Mouse (Mus musculus) kidney, embryonic 15.5 days (tissue): ENCODE results near the gene Gcsam. TPM values are rescaled to one million over a fixed set of nuclear protein-coding genes. Genes with fewer than 3 reads are reported as not detected.

Experiments used
- ATAC-seq: fragments of 200-750 bp; cut with Nextera tagmentation; replicated peaks from 2 replicates; pipeline ENCODE4 v1.8.0; 2017; ENCODE audit warnings: moderate TSS enrichment; ENCODE audit not compliant: low FRiP score
- H3K27ac ChIP-seq: fragments of 300-500 bp; sonication (generic); 2 replicates; pipeline ENCODE4 v1.5.1; 2015; ENCODE audit warnings: mild to moderate bottlenecking, inconsistent platforms
- H3K27me3 ChIP-seq: fragments of 300-500 bp; sonication (generic); 2 replicates; pipeline ENCODE4 v1.6.1; 2015; ENCODE audit warnings: inconsistent platforms
- H3K36me3 ChIP-seq: fragments of 300-500 bp; sonication (generic); 2 replicates; pipeline ENCODE4 v1.6.1; 2015; ENCODE audit warnings: inconsistent platforms
- H3K4me1 ChIP-seq: fragments of 300-500 bp; sonication (generic); 2 replicates; pipeline ENCODE4 v1.6.1; 2015; ENCODE audit warnings: inconsistent platforms
- H3K4me2 ChIP-seq: fragments of 300-500 bp; sonication (generic); 2 replicates; pipeline ENCODE4 v1.6.1; 2015; ENCODE audit warnings: moderate library complexity, mild to moderate bottlenecking, inconsistent platforms
- H3K4me3 ChIP-seq: fragments of 300-500 bp; sonication (generic); replicated peaks from 2 replicates; pipeline ENCODE4 v1.5.1; 2015; ENCODE audit warnings: mild to moderate bottlenecking, inconsistent platforms
- H3K9ac ChIP-seq: fragments of 300-500 bp; sonication (generic); 2 replicates; pipeline ENCODE4 v1.6.1; 2015; ENCODE audit warnings: mild to moderate bottlenecking, inconsistent platforms
- H3K9me3 ChIP-seq: fragments of 300-500 bp; sonication (generic); replicated peaks from 2 replicates; pipeline ENCODE4 v1.6.1; 2016; ENCODE audit warnings: inconsistent platforms
- WGBS: fragments of 180-500 bp; shearing (Covaris S2); methylation state at CpG from one replicate; pipeline ENCODE4 v1.1.7; 2015; ENCODE audit warnings: mixed read lengths; 5-methylcytosine and 5-hydroxymethylcytosine counted together
- polyA plus RNA-seq: library from polyadenylated mRNA; unstranded; fragments of >200 nt; fragmentation: Nextera tagmentation; extraction: Ambion mirVana; gene quantifications from 2 replicates; pipeline ENCODE4 v1.2.1, GENCODE M21; 2015

Gcsam gene
- polyA plus RNA-seq, 1 experiment from 2014 or later: 0.18 TPM

DNA sequence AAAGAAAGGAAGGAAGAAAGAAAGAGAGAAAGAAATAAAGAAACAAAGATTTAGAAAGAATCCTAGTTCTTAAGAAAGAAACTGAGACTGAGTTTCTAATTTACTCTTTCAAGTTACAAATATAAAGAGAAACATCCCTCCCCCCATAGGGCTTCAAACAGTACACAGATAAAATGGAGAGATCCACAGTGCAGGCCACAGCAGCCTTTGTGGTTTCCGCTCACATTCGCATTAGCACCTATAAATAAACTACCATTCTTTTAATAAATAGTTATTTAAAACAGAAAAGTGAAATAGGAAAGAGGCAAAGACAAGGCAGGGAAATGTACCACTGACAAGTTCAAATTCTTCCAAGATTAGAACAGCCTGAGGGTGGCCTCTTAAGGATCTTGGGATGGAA, 14.6 kb downstream of the Gcsam start:
- Histone ChIP-seq H3K9me3 (no peaks in the 10 kb centered on the region), H3K4me1 (no peaks in the 10 kb centered on the region), H3K4me3 (no peak overlapping the region), H3K9ac (no peak overlapping the region), H3K27me3 (no peaks in the 10 kb centered on the region), H3K4me2 (no peak overlapping the region), H3K36me3 (no peaks in the 10 kb centered on the region), H3K27ac (no peak overlapping the region)
- ATAC-seq: no peak
- 75% methylated on average over 2 of the region's 2 CpGs for WGBS

DNA sequence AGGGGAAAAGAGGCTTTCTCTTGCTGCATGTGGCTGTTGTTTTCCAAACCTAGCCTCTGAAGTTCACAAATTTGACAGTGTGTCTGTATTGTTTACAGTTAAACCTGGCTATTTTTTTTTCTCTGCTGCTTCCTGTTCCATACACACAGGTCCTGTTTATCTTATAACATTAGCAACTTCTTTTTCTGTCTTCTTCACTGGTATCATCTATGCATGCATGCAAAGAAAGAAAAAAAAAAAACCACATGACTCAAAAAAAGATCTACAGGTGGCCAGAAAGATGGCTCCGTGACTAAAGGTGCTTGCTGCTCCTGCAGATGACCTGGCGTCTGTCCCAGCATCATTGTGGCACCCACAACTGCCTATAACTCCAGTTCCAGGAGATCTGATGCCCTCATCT, 15.2 kb downstream of the Gcsam start:
- Histone ChIP-seq H3K27me3 (no peaks in the 10 kb centered on the region), H3K9ac (no peak overlapping the region), H3K36me3 (no peaks in the 10 kb centered on the region), H3K9me3 (no peaks in the 10 kb centered on the region), H3K27ac (no peak overlapping the region), H3K4me1 (no peaks in the 10 kb centered on the region), H3K4me2 (no peak overlapping the region), H3K4me3 (no peak overlapping the region)
- WGBS: 82% methylated on average over 2 of the region's 2 CpGs
- no peak for ATAC-seq

DNA sequence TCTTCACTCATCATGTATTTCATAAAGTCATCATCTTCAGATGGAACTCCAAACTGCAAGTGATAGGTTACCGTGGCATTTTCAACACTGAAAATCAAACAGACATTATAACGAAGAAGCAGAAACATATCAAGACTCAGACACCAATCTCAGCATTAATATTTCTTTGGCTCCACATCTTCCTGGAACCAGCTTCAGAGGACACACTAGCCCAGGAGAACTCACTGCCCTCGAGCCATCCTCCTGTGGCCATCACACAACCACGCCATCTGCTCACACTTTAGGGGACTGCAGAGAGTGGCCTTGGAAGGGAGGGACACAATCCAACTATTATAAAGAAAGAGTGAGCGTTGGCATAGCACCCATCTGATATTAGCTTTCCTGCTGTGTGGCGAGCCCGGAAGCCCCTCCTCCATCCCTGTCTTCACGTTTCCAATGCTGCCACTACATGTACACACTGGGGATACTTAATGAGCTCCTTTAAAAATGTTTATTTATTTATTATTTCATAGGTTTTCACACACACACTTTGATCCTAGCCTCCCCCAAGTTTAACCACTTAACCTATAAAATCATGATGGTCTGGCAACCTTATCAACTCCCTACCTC, 19.4 kb downstream of the Gcsam start:
- H3K9ac ChIP-seq: no peak overlapping the region
- no peaks in the 10 kb centered on the region for H3K36me3 ChIP-seq
- WGBS: 76% methylated on average over 8 of the region's 8 CpGs
- no peak overlapping the region for H3K27ac ChIP-seq
- H3K9me3 ChIP-seq: no peaks in the 10 kb centered on the region
- no peaks in the 10 kb centered on the region for H3K27me3 ChIP-seq
- H3K4me3 ChIP-seq: no peak overlapping the region
- no peak for ATAC-seq
- H3K4me1 ChIP-seq: no peaks in the 10 kb centered on the region
- H3K4me2 ChIP-seq: no peak overlapping the region

DNA sequence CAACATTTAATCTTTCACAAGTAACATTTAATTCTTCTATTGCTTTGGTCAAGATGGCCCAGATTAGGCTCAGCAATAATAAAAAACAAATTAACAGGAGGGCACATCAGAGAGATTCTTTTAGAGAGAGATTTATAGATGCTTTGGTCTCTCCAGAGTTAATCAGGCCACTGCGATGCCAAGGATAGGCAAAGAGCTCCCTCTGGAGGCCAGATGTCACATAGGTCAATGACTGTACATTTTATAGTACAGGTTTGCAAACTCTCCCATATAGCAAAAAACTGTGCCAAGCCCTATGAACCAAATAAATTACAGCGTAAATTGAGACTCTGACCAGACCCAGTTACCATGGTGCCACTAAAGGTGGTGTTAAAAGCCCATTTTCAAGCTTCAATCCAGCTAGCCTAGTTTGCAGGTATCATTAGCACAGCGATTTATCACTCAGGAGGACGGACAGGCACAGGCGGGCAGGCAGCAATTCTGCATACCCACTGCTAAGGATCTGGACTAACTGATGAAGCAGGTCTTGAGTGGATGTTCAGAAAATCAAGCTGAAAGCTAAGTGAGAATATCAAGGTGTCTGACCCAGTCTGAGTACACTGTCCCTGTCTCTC, 20.3 kb downstream of the Gcsam start:
- H3K27ac ChIP-seq: no peak overlapping the region
- WGBS: 49% methylated on average over 5 of the region's 5 CpGs

DNA sequence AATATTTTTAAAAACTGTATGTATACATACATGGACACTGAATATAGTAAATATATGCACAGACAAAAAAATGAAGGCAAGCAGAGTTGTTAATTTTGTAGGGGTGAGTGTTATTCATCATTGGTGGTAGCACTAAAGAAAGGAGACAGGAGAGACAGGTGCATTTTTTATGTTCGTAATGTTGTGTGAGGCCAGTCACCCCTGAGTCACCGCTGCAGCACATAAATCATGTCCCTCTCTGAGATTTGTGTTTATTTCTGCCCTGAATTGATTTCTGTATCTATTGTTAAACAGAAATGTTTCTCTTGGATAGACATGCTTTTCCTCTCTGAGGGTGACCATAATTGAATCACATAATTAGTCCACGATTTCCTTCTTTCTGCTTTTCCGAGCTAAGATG, 22.2 kb downstream of the Gcsam start:
- Histone ChIP-seq H3K36me3 (no peaks in the 10 kb centered on the region), H3K4me2 (no peak overlapping the region), H3K27me3 (no peaks in the 10 kb centered on the region), H3K4me3 (no peak overlapping the region), H3K4me1 (no peaks in the 10 kb centered on the region), H3K27ac (no peak overlapping the region), H3K9me3 (no peaks in the 10 kb centered on the region), H3K9ac (no peak overlapping the region)
- 46% methylated on average over 4 of the region's 4 CpGs for WGBS
- ATAC-seq: no peak

More for the DNA sequence above, 20.3 kb downstream of the Gcsam start:
- H3K4me2 ChIP-seq: no peak overlapping the region
- H3K9ac ChIP-seq: no peak overlapping the region
- H3K9me3 ChIP-seq: no peaks in the 10 kb centered on the region
- H3K4me1 ChIP-seq: no peaks in the 10 kb centered on the region
- H3K4me3 ChIP-seq: no peak overlapping the region
- peak; percentile 80; the same call in 1 of the 2 replicates for ATAC-seq
- H3K27me3 ChIP-seq: no peaks in the 10 kb centered on the region
- no peaks in the 10 kb centered on the region for H3K36me3 ChIP-seq

DNA sequence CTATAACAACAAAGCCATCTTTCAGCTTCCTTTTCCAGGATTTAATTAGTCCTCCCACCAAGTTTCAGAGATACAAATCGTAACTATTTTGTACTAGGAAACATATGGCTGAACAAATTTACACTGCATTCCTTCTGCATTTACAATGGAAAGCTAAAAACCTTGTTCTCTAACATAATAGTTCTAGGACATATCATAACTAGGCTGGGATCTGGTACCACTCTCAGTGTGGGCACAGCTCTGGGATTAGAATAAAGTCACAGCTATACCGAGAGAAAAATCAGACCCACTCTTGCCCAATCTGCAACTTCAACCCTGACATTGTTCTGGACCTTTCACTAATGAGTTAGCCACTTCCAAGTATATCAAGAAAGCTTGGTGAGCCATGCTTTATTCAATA, 25.6 kb downstream of the Gcsam start:
- Histone ChIP-seq H3K27me3 (no peaks in the 10 kb centered on the region), H3K4me2 (no peak overlapping the region), H3K4me3 (no peak overlapping the region), H3K27ac (no peak overlapping the region), H3K9me3 (no peaks in the 10 kb centered on the region), H3K36me3 (no peaks in the 10 kb centered on the region), H3K9ac (no peak overlapping the region), H3K4me1 (no peaks in the 10 kb centered on the region)
- WGBS: 84% methylated on average over 2 of the region's 2 CpGs
- ATAC-seq: no peak

DNA sequence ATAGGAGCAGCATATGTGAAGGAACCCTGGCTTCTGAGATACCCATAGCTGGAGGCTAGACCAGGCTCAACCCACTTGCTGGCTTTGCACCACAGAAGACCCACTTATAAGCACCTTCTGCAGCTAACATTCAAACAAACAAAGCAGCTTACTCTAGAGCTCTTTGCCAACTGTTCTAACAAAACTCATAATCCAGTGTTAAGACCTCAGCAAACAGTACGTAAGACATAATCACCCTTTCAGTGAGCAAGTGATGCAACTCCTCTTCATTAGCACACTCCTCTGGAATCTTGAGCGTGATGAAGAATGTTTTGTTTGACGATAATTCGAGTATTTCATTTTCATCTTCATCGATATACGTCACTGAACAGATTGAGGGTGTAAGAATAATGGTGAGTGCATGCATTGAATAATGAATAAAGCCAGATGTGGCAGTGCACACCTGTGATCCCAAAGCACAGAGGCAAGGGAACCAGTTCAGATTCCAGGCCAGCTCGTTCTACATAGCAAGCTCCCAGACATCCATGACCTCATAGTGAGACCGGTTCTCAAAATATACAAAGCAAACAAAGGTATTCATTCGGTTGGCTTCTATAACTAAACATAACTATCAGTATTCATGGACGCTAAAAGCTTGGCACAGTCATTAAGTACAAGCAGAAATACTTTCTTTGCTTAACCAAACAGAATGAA, 30.0 kb downstream of the Gcsam start:
- WGBS: 78% methylated on average over 10 of the region's 10 CpGs
- H3K9me3 ChIP-seq: no peaks in the 10 kb centered on the region
- H3K4me2 ChIP-seq: no peak overlapping the region
- H3K27ac ChIP-seq: no peak overlapping the region
- no peaks in the 10 kb centered on the region for H3K27me3 ChIP-seq
- no peak overlapping the region for H3K4me3 ChIP-seq
- H3K9ac ChIP-seq: no peak overlapping the region
- no peaks in the 10 kb centered on the region for H3K36me3 ChIP-seq
- no peaks in the 10 kb centered on the region for H3K4me1 ChIP-seq
- no peak for ATAC-seq

DNA sequence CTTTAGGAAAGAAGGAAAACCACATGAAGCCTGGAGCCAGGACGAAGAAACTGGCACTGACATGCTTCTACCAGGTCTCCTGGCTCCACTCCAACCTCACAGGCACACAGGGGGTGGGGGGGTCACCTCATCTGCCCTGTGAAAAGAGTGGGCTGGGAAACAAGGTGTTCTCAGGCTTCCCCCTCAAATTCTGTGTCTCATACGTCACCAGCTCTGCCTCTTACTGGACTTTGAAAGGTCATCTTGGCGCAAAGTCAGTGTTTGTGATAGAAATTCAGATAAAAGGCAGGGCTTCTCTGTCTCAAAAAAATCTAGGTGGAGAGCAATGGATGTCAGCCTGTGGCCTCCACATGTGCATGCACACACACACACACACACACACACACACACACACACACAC, 31.1 kb downstream of the Gcsam start:
- Histone ChIP-seq H3K27ac (no peak overlapping the region), H3K27me3 (no peaks in the 10 kb centered on the region), H3K4me3 (no peak overlapping the region), H3K9ac (no peak overlapping the region), H3K9me3 (no peaks in the 10 kb centered on the region), H3K36me3 (no peaks in the 10 kb centered on the region), H3K4me2 (no peak overlapping the region), H3K4me1 (no peaks in the 10 kb centered on the region)
- 68% methylated on average over 3 of the region's 3 CpGs for WGBS
- no peak for ATAC-seq

DNA sequence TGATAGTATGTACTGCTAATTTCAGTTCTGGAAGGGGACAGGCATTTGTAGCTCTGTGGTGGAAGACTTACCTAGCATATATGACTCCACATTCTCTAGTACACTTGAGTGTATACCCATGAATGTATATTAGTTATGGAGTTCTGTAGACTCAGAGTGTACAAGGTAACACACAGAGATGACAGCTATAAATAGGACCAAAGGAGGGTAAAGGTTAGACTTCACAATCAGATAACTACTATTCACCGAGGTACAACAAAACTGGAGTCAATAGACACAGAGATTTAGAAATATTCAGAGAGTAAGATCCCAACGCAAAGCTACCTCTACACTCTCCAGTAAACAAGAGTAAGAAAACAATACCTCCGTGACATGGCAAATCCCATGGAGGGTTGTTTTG, 33.8 kb downstream of the Gcsam start:
- H3K27me3 ChIP-seq: no peaks in the 10 kb centered on the region
- H3K4me2 ChIP-seq: no peak overlapping the region
- no peaks in the 10 kb centered on the region for H3K4me1 ChIP-seq
- no peaks in the 10 kb centered on the region for H3K36me3 ChIP-seq
- H3K27ac ChIP-seq: no peak overlapping the region
- ATAC-seq: no peak
- WGBS: 92% methylated on average over 3 of the region's 3 CpGs
- no peak overlapping the region for H3K4me3 ChIP-seq
- no peak overlapping the region for H3K9ac ChIP-seq
- H3K9me3 ChIP-seq: no peaks in the 10 kb centered on the region

DNA sequence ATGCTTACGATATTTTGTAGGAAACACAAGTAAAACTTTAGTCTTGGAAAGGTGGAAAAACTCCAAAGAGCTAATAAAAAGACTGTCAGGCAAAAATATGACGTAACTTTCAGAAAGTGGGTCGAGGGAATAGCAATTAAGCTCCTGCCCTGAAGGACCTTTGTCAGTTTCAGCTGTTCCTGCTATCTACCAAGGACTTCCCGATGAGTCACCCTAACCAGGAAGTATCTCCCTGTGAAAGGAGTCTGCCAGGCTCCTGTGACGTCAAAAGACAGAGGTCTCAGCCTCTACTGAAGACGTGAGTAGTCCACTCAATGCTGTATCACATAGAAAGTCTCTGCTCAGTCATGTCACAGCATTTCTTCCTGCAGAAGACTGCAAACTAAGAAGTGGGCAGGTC, 34.2 kb downstream of the Gcsam start:
- Histone ChIP-seq H3K9ac (no peak overlapping the region), H3K27ac (no peak overlapping the region), H3K27me3 (no peaks in the 10 kb centered on the region), H3K36me3 (no peaks in the 10 kb centered on the region), H3K4me3 (no peak overlapping the region), H3K9me3 (no peaks in the 10 kb centered on the region), H3K4me1 (no peaks in the 10 kb centered on the region), H3K4me2 (no peak overlapping the region)
- ATAC-seq: no peak
- WGBS: 54% methylated on average over 6 of the region's 6 CpGs

DNA sequence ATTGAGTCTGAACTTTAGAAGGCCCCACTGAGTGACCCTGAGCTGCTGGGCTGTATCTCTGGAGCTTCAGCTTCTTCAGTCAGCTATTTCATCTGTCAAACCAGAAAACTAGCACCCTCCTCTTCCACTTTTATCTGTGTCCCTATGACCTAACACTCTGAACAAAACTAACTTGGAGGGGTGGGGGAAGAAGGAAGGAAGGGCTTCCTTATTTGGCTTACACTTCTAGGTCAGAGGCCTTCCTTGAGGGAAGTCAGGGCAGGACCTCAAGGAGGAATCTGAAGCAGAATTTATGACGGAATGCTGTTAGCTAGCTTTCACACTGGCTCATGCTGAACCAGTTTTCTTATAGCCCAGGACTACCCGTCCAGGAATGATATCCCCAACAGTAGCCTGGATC, 41.3 kb downstream of the Gcsam start:
- peaks cover 13% of the 10 kb centered on the region for H3K4me1 ChIP-seq
- peaks cover 27% of the 10 kb centered on the region for H3K27me3 ChIP-seq
- no peaks in the 10 kb centered on the region for H3K9me3 ChIP-seq
- no peak overlapping the region for H3K4me3 ChIP-seq
- 66% methylated on average over 2 of the region's 2 CpGs for WGBS
- H3K36me3 ChIP-seq: no peaks in the 10 kb centered on the region
- H3K9ac ChIP-seq: no peak overlapping the region
- no peak for ATAC-seq
- H3K4me2 ChIP-seq: no peak overlapping the region
- no peak overlapping the region for H3K27ac ChIP-seq

DNA sequence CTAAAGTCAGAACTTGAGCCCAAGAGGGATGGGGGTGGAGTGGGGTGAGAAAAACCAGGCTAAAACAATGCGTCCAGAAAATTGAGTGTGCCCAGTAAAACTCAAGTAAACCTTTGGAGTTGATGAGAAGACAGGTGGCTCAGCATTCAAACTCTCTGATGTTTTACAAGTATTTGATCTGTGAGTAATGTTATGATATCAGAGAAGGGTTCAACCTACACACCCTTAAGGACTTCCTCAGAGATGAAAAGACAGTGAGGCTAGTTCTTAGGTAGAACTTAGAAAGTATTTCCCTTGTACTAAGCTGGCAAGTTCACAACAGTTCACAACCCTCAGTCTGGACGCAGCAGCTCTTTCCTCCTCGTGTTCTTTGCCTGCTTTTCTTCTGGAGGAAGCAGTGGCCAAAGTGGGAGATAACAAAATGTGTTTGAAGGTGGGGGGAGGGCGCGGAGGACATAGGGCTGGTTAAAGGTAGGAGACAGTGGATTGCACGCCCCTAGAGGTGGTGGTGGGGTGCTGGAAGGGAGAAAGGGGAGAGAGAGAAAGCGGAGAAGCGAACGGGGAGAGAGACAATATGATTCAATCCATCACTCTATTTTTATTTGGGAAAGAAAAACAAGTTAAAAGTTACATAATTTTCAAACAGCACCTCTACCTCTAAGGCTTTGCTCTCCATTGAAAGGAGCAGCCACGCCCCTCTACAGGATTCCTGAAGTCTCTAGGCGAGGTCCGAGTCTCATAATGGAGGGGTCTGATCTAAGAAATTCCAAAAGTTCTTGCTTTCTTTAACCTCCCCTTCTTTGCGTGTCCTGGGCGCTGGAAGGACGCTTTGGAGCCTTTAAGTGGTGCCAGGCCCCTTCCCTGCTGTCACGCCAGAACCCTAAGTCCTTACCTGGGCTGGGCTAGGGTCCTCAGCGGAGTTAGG, 43.1 kb downstream of the Gcsam start:
- H3K27ac ChIP-seq: no peak overlapping the region
- H3K9me3 ChIP-seq: no peaks in the 10 kb centered on the region
- H3K27me3 ChIP-seq: peaks cover 27% of the 10 kb centered on the region
- 13% methylated on average over 17 of the region's 17 CpGs for WGBS
- H3K36me3 ChIP-seq: no peaks in the 10 kb centered on the region
- no peak for ATAC-seq
- peak overlapping the region; percentile 21; the same call in 1 of the 2 replicates for H3K9ac ChIP-seq
- peaks cover 13% of the 10 kb centered on the region for H3K4me1 ChIP-seq
- H3K4me2 ChIP-seq: peak overlapping the region; percentile 82
- peak overlapping the region; percentile 42 for H3K4me3 ChIP-seq
